Mouse (Mus musculus): ENCODE measurements at regions not wholly inside any gene's neighbourhood (a gene's known extent, or its start where the extent isn't known, plus 50 kb on each side); places are given as distances from the start of the nearest gene placed in this dataset.

DNA sequence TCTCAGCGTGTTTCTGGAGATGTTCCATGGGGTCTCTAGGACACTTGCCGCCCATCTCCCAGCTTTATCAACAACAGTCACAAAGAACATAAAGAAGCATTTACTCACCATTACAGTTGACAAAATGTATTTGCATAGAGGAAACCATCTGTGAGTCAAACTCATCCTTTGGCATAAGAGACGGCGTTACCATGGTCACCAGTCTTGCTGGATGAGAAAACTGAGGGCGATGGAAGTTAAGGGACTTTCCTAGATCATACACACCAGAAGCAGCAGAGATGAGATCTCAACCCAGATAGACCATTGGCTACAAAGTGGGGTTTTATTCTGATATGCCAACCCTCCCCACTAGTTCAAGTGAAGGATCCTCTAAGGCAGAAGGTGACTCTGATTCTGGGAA is 274.3 kb upstream of the Gm4791 start:
- TF ChIP-seq EP300 (IDR thresholded peaks at IDR 0.05; ENCODE audit: low read depth) (no peak), CTCF (IDR thresholded peaks at IDR 0.05; ENCODE audit: low read depth) (no peak)

All from liver, postnatal 0 days (tissue).